Mouse (Mus musculus): ENCODE data around the gene Amer2.
"Not testable (repeated sequence)": the region's sequence is repeated elsewhere in the genome, so short reads cannot be mapped to it uniquely, and the experiment has no call there.

Amer2 gene

GRCm38 (mm10) chr14:60372821-60373309 lies at the start of gene Amer2:
Gene Amer2 (plus strand): TSS chr14:60373259.
- DNase-seq (ENCODE audit: low read depth, low spot score): no peak

- not testable (repeated sequence) for DNase-seq (ENCODE audit: low read depth, low spot score)
Observed at GRCm38 (mm10) chr14:60340001-60340400, 33.1 kb upstream of the Amer2 start.

DNA sequence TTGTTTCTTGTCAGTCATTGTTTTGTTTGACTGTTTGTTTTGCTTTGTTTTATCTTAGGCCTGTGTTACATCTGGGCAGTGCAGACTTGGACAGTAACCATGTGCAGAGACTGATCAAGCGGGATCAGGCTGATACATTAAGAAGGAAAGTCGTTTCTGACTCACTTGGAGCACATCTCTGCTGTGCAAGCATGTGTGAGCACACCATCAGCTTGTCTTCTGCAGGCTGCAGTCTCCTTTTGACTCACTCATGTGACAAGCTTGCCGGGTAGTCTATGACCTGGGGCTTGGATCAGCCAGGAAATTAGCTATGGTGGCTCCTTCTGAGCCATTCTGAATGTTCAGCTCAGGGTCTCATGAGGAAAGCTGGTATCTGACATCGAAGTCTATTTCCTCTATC lies 32.5 kb upstream of the Amer2 start:
- DNase-seq (ENCODE audit: low read depth, low spot score): no peak

- DNase-seq (ENCODE audit: low read depth, low spot score): no peak
Observed at GRCm38 (mm10) chr14:60345326-60345876, 27.7 kb upstream of the Amer2 start.

DNA sequence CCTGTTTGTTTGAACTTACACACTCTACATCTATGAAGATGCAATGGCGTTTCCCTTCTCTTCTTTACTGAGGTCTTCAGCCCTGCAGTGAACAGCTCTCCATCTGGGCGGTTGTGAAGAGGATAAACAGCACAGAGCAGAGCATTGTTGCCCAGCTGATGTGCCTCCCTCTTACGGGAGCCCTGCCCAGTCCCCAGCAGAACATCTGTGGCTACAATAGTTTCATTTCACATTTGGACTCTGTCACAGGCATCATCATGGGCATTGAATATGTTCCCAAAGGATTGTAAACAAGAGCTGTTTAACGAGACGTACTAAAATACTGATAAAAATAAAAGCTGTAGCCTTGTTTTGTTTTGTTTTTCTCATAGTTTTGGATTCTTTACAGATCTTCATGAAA lies 14.7 kb upstream of the Amer2 start:
- no peak for DNase-seq (ENCODE audit: low read depth, low spot score)

GRCm38 (mm10) chr14:60361380-60362212 lies 11.5 kb upstream of the Amer2 start:
- no peak for DNase-seq (ENCODE audit: low read depth, low spot score)

GRCm38 (mm10) chr14:60366729-60367128 lies 6.3 kb upstream of the Amer2 start:
- DNase-seq (ENCODE audit: low read depth, low spot score): no peak

DNA sequence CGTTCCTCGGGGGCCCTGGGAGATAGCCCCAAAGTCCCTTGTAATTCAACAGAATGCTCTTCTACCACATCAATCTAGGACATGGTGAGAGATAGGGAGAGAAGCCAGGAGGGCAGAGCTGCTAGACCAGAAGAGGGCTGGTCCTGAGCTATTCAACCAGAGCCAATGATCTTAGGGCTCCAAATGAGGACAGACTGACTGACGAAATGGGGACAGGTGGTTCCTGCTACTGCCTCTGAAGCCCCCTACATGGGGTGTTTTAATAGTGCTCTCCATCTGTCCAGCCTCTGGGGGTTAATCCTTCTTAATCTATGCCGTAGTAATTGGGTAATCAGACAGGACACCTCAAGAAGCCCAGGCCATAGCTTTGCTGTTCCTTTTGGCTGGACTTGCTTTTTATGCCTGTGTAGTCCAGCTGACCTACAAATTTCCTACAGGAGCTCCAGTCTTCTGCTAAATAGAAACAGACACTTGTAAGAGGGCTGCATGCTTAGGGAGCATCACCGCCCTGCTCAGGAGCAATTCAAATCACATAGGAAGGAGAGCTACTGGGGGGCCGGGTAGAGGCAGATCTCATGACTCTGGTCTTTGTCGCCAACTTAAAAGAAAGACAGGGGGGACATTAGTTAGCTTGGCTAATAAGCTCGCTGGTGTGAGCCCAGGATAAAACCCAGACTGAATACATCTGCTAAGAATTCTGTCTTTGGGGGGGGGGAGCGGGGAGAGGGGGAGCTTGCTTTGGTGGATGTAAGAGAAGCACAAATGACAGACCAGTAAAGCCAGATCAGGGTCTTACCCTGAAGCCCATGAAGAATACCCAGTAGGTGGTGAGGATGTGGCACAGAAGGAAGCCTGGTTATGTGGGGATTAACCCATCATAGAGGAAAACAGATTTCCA lies 4.0 kb upstream of the Amer2 start:
- DNase-seq (ENCODE audit: low read depth, low spot score): no peak

- no peak for DNase-seq (ENCODE audit: low read depth, low spot score)
Observed at GRCm38 (mm10) chr14:60369667-60370315, 3.3 kb upstream of the Amer2 start.

DNA sequence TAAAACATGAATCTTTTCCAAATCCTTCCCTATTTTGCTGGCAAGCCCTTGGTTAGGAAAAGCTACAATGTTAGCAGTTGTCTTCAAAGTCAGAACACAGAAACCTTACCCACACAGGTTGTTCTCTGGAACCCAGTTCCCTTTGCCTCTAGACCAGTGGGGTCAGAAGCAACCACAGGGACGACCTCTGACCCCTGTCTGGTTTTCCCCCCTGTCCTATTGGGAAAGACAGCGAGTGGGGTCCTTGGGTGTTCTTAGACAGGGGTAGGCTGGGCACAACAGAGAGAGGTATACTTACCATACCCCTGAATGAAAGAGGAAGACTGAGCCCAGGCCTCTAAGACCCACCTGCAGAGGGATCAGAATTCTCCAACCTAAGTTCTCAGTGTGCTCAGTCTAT lies 4.0 kb downstream of the Amer2 start:
- DNase-seq (ENCODE audit: low read depth, low spot score): no peak

GRCm38 (mm10) chr14:60377546-60377945 lies 4.5 kb downstream of the Amer2 start:
- DNase-seq (ENCODE audit: low read depth, low spot score): no peak

GRCm38 (mm10) chr14:60378057-60378565 lies 5.1 kb downstream of the Amer2 start:
- peak; percentile 33 for DNase-seq (ENCODE audit: low read depth, low spot score)

DNA sequence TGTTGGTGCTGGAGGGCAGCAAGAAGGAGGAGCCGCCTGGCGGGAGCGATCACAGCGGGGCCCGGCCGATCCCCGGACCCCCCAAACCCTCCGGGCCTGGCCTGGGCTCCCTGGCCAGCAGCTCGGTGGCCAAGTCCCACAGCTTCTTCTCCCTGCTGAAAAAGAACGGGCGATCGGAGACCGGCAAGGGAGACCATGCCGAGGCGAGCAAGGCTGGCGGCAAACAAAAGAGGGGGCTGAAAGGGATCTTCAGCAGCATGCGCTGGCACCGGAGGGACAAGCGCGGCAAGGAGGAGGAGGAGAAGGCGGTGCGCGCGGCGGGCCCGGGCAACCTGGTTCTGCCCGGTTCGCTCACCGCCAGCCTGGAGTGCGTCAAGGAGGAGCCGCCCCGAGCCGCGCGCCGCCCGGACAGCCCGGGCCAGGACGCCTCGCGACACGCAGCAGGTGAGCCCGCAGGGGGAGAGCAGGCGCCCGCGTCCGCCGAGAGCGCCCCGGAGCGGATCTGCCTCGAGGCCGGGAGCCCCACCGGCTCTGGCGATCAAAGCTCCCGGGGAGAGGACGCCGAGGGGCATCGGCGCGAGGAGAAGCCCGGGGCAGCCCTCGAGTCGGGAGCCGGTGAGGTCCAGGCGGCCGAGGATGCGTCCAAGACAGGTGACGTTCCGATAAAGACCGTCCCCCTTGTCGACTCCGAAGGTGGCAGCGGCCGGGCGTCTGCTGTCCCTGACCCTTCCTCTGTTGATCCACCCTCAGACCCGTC lies 5.7 kb downstream of the Amer2 start:
- DNase-seq (ENCODE audit: low read depth, low spot score): no peak

DNA sequence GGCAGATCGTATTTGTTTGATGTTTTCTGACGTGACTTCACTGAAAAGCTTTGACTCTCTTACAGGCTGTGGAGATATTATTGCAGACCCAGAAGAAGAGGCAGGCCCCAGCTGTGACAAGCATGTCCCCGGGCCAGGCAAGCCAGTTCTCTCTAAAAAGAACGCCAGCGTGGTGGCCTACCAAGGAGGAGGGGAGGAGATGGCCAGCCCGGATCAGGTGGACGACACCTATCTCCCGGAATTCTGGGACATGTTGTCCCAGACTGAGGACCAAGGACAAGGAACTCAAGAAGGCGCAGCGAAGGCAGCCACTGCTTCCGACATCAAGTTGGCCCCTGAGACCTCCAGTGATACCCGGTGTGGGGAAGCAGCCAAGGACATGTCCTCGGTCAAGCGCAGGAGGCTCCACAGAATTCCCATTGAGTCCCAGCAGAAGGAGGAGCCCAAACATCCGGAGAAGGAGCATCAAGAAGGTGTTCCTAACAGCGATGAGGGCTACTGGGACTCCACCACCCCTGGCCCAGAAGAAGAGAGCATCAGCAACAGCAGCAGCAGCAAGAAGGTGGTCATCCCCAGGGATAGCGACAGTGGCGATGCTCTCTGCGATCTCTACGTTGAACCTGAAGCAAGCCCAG lies 6.4 kb downstream of the Amer2 start:
- no peak for DNase-seq (ENCODE audit: low read depth, low spot score)

- DNase-seq (ENCODE audit: low read depth, low spot score): no peak
Observed at GRCm38 (mm10) chr14:60379958-60380330, 6.9 kb downstream of the Amer2 start.

DNA sequence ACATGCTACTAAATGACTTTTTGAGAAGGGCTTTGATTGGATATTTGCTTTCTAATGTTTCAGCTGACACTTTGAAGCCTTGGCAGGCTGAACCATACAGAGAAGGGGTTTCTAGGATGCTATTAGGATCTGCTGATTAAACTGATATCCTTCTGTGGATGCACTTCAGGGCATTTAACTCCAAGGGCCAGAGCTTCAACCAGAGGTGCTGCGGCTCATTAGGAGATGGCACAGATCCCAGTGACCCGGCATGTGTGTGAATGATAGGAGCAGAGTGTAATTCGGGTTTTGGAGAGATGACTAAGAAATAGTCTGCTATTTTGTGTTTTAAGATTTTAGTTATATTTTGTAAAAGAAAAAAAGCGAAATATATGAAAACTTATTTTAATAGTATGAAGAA lies 8.6 kb downstream of the Amer2 start:
- DNase-seq (ENCODE audit: low read depth, low spot score): no peak

- DNase-seq (ENCODE audit: low read depth, low spot score): no peak
Observed at GRCm38 (mm10) chr14:60383816-60384215, 10.8 kb downstream of the Amer2 start.

GRCm38 (mm10) chr14:60384269-60384668 lies 11.2 kb downstream of the Amer2 start:
- no peak for DNase-seq (ENCODE audit: low read depth, low spot score)

- DNase-seq (ENCODE audit: low read depth, low spot score): no peak
Observed at GRCm38 (mm10) chr14:60385079-60385643, 12.1 kb downstream of the Amer2 start.

All from WW6 (cell line).